Mouse (Mus musculus) stomach, embryonic 14.5 days (tissue): Measurements from ENCODE around the gene Hbq1b. TPM values are rescaled to one million over a fixed set of nuclear protein-coding genes. Genes with fewer than 3 reads are reported as not detected.

Experiments
- ATAC-seq: fragments of 200-750 bp; cut with Nextera tagmentation; 2 replicates; pipeline ENCODE4 v1.8.0; 2017; ENCODE audit warnings: low read depth, moderate TSS enrichment; ENCODE audit not compliant: insufficient number of reproducible peaks, insufficient read depth, low FRiP score
- H3K27ac ChIP-seq: fragments of 300-500 bp; sonication (generic); 2 replicates; pipeline ENCODE4 v1.5.1; 2014; ENCODE audit warnings: mild to moderate bottlenecking, low read length, moderate library complexity, mixed read lengths
- H3K27me3 ChIP-seq: fragments of 300-500 bp; sonication (generic); 2 replicates; pipeline ENCODE4 v1.6.1; 2014; ENCODE audit warnings: low read length, control low read depth, mixed read lengths; ENCODE audit not compliant: control insufficient read depth, insufficient read depth
- H3K36me3 ChIP-seq: fragments of 300-500 bp; sonication (generic); 2 replicates; pipeline ENCODE4 v1.6.1; 2014; ENCODE audit warnings: mild to moderate bottlenecking, control low read depth, low read length, moderate library complexity, mixed read lengths; ENCODE audit not compliant: control insufficient read depth, insufficient read depth
- H3K4me1 ChIP-seq: fragments of 300-500 bp; sonication (generic); 2 replicates; pipeline ENCODE4 v1.6.1; 2014; ENCODE audit warnings: low read length, control low read depth, mixed read lengths; ENCODE audit not compliant: control insufficient read depth, insufficient read depth
- H3K4me2 ChIP-seq: fragments of 300-500 bp; sonication (generic); replicated peaks from 2 replicates; pipeline ENCODE4 v1.6.1; 2014; ENCODE audit warnings: low read depth, low read length, control low read depth
- H3K4me3 ChIP-seq: fragments of 300-500 bp; sonication (generic); 2 replicates; pipeline ENCODE4 v1.5.1; 2014; ENCODE audit warnings: low read depth, low read length, control low read depth
- H3K9ac ChIP-seq: fragments of 300-500 bp; sonication (generic); replicated peaks from 2 replicates; pipeline ENCODE4 v1.6.1; 2014; ENCODE audit warnings: low read depth, mild to moderate bottlenecking, control low read depth, low read length, moderate library complexity, mixed read lengths
- H3K9me3 ChIP-seq: fragments of 300-500 bp; sonication (generic); 2 replicates; pipeline ENCODE4 v1.6.1; 2016; ENCODE audit warnings: low read depth, low read length, control low read depth; ENCODE audit not compliant: control insufficient read depth
- WGBS: fragments of 180-500 bp; shearing (Covaris S2); extraction: QIAGEN DNeasy Blood & Tissue Kit; methylation state at CpG from one replicate; pipeline ENCODE4 v1.1.7; 2014; 5-methylcytosine and 5-hydroxymethylcytosine counted together
- polyA plus RNA-seq: library from polyadenylated mRNA; unstranded; fragments of >200 nt; fragmentation: Nextera tagmentation; extraction: Ambion mirVana; gene quantifications from 2 replicates; pipeline ENCODE4 v1.2.1, GENCODE M21; 2014

The Hbq1b gene
- polyA plus RNA-seq, 1 experiment from 2014 or later = 0.71 TPM

GRCm38 (mm10) chr11:32300279-32301267 is 13.8 kb downstream of the Hbq1b start:
- 52% methylated on average over 14 of the region's 17 CpGs for WGBS
- no peaks in the 10 kb centered on the region for H3K36me3 ChIP-seq
- H3K4me2 ChIP-seq = peak overlapping the region; percentile 14; the same call in 1 of the 2 replicates
- no peak overlapping the region for H3K27ac ChIP-seq
- no peak overlapping the region for H3K4me3 ChIP-seq
- no peaks in the 10 kb centered on the region for H3K27me3 ChIP-seq
- ATAC-seq = no peak
- H3K4me1 ChIP-seq = no peaks in the 10 kb centered on the region
- H3K9me3 ChIP-seq = no peaks in the 10 kb centered on the region
- no peak overlapping the region for H3K9ac ChIP-seq

DNA sequence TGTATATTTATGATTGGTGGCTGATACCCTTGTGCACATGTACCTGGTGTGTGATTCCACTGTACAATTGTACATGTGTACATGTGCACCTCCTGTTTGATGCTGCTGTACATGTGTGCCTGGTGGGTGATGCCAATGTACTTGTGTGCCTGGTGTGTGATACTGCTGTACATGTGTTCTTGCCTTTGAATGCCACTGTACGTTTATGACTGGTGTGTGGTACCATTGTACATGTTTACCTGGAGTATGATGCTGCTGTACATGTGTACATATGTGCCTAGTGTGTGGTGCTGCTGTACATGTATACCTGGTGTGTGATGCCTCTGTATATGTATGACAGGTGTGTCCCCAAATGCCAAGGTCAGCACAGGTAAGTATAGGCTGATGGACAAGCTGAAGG is 14.7 kb downstream of the Hbq1b start:
- WGBS = 72% methylated on average over 1 of the region's 1 CpGs
- Histone ChIP-seq H3K4me3 (no peak overlapping the region), H3K4me2 (no peak overlapping the region), H3K4me1 (no peaks in the 10 kb centered on the region), H3K36me3 (no peaks in the 10 kb centered on the region), H3K9ac (no peak overlapping the region), H3K27me3 (no peaks in the 10 kb centered on the region), H3K27ac (no peak overlapping the region), H3K9me3 (no peaks in the 10 kb centered on the region)
- ATAC-seq = no peak

GRCm38 (mm10) chr11:32302824-32303419 is 16.2 kb downstream of the Hbq1b start:
- Histone ChIP-seq H3K4me1 (0 out of 2 replicates have a peak, but pooled peaks cover 3% of the 10 kb centered on the region), H3K4me2 (no peak overlapping the region), H3K9ac (no peak overlapping the region), H3K4me3 (no peak overlapping the region), H3K27ac (no peak overlapping the region), H3K27me3 (no peaks in the 10 kb centered on the region), H3K9me3 (no peaks in the 10 kb centered on the region), H3K36me3 (no peaks in the 10 kb centered on the region)
- ATAC-seq = no peak
- 42% methylated on average over 2 of the region's 2 CpGs for WGBS

- H3K9ac ChIP-seq = no peak overlapping the region
- no peak overlapping the region for H3K27ac ChIP-seq
- no peaks in the 10 kb centered on the region for H3K36me3 ChIP-seq
- H3K9me3 ChIP-seq = no peaks in the 10 kb centered on the region
- no peak overlapping the region for H3K4me3 ChIP-seq
- H3K4me1 ChIP-seq = 0 out of 2 replicates have a peak, but pooled peaks cover 3% of the 10 kb centered on the region
- no peaks in the 10 kb centered on the region for H3K27me3 ChIP-seq
- WGBS = 75% methylated on average over 1 of the region's 1 CpGs
- H3K4me2 ChIP-seq = no peak overlapping the region
- ATAC-seq = no peak
Measured at GRCm38 (mm10) chr11:32303455-32303854, 16.7 kb downstream of the Hbq1b start.

DNA sequence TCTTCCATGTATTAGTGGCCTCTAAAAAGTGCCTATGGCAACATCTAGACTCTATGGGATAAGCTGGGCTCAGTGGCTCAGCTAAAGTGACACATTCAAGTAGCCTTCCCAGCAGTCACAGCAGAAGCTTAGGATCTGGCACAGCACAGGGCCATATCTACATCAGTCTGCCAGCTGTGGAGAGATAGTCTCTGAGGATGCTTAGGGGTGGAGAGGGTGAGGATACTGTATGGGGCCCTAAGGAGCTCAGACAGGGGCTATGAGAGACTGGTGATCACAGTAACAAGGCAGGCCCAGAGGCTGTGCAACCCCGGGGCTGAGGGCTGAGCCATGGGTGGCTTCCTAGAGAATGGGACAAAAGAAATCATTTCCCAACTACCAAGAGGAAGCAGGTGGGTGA is 20.2 kb downstream of the Hbq1b start:
- H3K27ac ChIP-seq = no peak overlapping the region
- H3K4me1 ChIP-seq = 0 out of 2 replicates have a peak, but pooled peaks cover 3% of the 10 kb centered on the region
- no peak overlapping the region for H3K4me3 ChIP-seq
- 88% methylated on average over 1 of the region's 1 CpGs for WGBS
- H3K27me3 ChIP-seq = no peaks in the 10 kb centered on the region
- no peaks in the 10 kb centered on the region for H3K36me3 ChIP-seq
- no peak overlapping the region for H3K4me2 ChIP-seq
- no peaks in the 10 kb centered on the region for H3K9me3 ChIP-seq
- ATAC-seq = no peak
- no peak overlapping the region for H3K9ac ChIP-seq

GRCm38 (mm10) chr11:32309446-32309845 is 22.7 kb downstream of the Hbq1b start:
- Histone ChIP-seq H3K36me3 (no peaks in the 10 kb centered on the region), H3K27me3 (no peaks in the 10 kb centered on the region), H3K4me3 (no peak overlapping the region), H3K9me3 (no peaks in the 10 kb centered on the region), H3K4me2 (no peak overlapping the region), H3K9ac (no peak overlapping the region), H3K27ac (no peak overlapping the region), H3K4me1 (peaks cover 3% of the 10 kb centered on the region; the same call in 1 of the 2 replicates)
- whole genome bisulfite sequencing = 72% methylated on average over 4 of the region's 4 CpGs
- ATAC-seq = no peak

- ATAC-seq = no peak
- H3K9ac ChIP-seq = no peak overlapping the region
- 58% methylated on average over 3 of the region's 3 CpGs for WGBS
- no peak overlapping the region for H3K4me3 ChIP-seq
- no peak overlapping the region for H3K27ac ChIP-seq
- no peaks in the 10 kb centered on the region for H3K9me3 ChIP-seq
- H3K36me3 ChIP-seq = no peaks in the 10 kb centered on the region
- no peaks in the 10 kb centered on the region for H3K27me3 ChIP-seq
- H3K4me2 ChIP-seq = no peak overlapping the region
- H3K4me1 ChIP-seq = peaks cover 3% of the 10 kb centered on the region; the same call in 1 of the 2 replicates
Measured at GRCm38 (mm10) chr11:32309928-32310327, 23.2 kb downstream of the Hbq1b start.

GRCm38 (mm10) chr11:32316009-32316408 is 29.2 kb downstream of the Hbq1b start:
- no peaks in the 10 kb centered on the region for H3K27me3 ChIP-seq
- no peak overlapping the region for H3K4me3 ChIP-seq
- no peak for ATAC-seq
- 85% methylated on average over 3 of the region's 3 CpGs for WGBS
- H3K36me3 ChIP-seq = no peaks in the 10 kb centered on the region
- no peaks in the 10 kb centered on the region for H3K9me3 ChIP-seq
- no peaks in the 10 kb centered on the region; the same call in 1 of the 2 replicates for H3K4me1 ChIP-seq
- H3K27ac ChIP-seq = no peak overlapping the region
- H3K4me2 ChIP-seq = no peak overlapping the region
- no peak overlapping the region for H3K9ac ChIP-seq
